Mouse (Mus musculus): ENCODE measurements around the gene Antxrl.

Gene Antxrl

GRCm38 (mm10) chr14:34102601-34103000 is 50.1 kb downstream of the Antxrl start, which contains the start of gene A630023A22Rik:
Gene A630023A22Rik (minus strand): TSS chr14:34102754.
- intact Hi-C loops (cut with DNase I), result loop anchor here (10.0 kb wide), 1 partner anchor 148 kb away; the partner anchor contains the start of gene Rbp3

- intact Hi-C loops (cut with DNase I), result loop anchor here (2.0 to 10.0 kb wide), 2 partner anchors 51 to 149 kb away; partner anchors contain the start of gene Rbp3
These were observed 51.3 kb downstream of the Antxrl start for GRCm38 (mm10) chr14:34103855-34104254.

GRCm38 (mm10) chr14:34104892-34105291 is 52.4 kb downstream of the Antxrl start:
- intact Hi-C loops (cut with DNase I), result loop anchor here (1.0 to 10.0 kb wide), 3 partner anchors 25 to 150 kb away; partner anchors contain the start of gene Rbp3

DNA sequence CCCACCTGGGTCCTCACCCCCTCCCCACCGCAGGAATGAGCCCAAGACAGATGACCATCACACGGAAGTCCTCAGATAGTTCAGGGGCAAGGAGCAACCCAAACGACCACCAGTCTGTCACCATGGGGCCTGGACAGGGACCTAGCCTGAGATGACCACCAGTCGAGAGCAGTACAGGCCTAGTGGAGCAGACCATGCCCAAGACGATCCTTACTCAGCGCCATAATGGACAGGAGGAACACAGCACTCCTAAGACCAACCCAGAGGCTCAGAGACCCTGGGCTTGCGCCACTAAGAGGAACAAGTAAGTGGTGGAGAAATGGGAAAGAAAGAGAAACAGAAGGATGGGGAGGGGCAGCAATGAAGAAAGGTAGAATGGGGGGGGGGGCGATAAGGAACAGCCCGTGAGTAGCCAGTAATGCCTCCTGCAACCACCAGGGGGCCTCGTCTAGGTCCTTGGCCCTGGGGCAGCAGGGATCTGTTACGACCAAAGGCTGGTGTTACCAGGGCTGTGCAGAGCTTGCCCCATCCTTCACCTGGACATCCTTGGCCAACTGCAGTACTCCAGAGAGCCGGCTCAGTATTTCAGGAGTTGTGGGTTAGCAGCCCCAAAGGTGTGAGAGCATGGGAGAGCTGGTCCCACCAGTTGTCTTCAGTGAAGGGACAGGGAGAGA is 54.0 kb downstream of the Antxrl start:
- intact Hi-C loops (cut with DNase I), result loop anchor here (10.0 kb wide), 1 partner anchor 152 kb away; the partner anchor contains the start of gene Rbp3

- intact Hi-C loops (cut with DNase I), result loop anchor here (10.0 kb wide), 1 partner anchor 153 kb away; the partner anchor contains the start of gene Rbp3
These were observed 55.1 kb downstream of the Antxrl start for GRCm38 (mm10) chr14:34107594-34107993.

DNA sequence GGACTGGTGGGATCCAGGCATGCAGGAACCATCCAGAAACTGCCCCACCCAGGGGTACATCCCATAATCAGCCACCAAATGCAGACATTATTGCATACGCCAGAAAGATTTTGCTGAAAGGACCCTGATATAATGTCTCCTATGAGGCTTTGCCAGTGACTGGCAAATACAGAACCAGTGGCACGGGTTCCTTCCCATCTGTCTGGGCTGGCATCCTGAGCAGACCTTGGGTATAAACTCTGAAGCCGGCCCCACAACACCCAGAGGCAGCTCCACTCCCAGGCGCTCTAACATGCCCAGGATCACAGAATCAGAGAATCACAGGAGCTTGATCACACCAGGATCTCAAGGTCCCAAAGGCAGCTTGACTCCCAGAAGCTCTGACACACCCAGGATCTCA is 61.8 kb downstream of the Antxrl start:
- intact Hi-C loops (cut with DNase I), result no loop called here

GRCm38 (mm10) chr14:34119046-34119723 is 66.7 kb downstream of the Antxrl start:
- intact Hi-C loops (cut with DNase I), result no loop called here

- intact Hi-C loops (cut with DNase I), result no loop called here
These were observed 67.8 kb downstream of the Antxrl start for GRCm38 (mm10) chr14:34120016-34120910.

DNA sequence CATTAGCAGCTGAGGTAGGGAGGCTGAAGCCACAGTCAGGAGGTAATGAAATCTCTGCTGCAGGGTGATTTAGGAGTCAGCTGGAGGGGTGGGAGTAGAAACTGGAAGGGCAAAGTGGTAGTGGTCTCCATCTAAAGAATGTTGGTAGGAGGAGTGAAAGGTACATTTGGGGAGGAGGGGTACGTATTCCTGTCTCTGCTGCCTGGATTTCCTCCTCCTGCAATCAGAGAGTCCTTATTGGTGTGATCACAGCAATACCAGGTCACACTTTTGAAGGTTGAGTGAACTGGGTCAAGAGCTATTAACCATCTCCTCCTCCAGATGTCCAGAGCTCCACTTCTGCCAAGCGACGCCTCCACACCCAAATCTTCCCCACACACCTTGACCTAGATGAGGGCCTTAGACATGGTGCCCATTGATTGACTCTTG is 68.4 kb downstream of the Antxrl start:
- intact Hi-C loops (cut with DNase I), result no loop called here

GRCm38 (mm10) chr14:34121691-34122090 is 69.2 kb downstream of the Antxrl start:
- intact Hi-C loops (cut with DNase I), result no loop called here
